Mouse (Mus musculus) forebrain, postnatal 0 days (tissue): ENCODE results near the gene Rbm24. TPM values are rescaled to one million over a fixed set of nuclear protein-coding genes. Genes with fewer than 3 reads are reported as not detected.

ENCODE experiments used
- ATAC-seq: fragments of 200-750 bp; cut with Nextera tagmentation; 2 replicates; pipeline ENCODE4 v1.8.0; 2017; ENCODE audit warnings: mild to moderate bottlenecking, moderate library complexity
- DNase-seq: peaks from one replicate; pipeline ENCODE4 v3.0.0-alpha.2; 2015
- H3K27ac ChIP-seq: fragments of 300-500 bp; sonication (generic); 2 replicates; pipeline ENCODE4 v1.5.1; 2014; ENCODE audit warnings: low read depth, mild to moderate bottlenecking, antibody characterized with exemption, low read length, moderate library complexity, mixed read lengths
- H3K27me3 ChIP-seq: fragments of 300-500 bp; sonication (generic); 2 replicates; pipeline ENCODE4 v1.6.1; 2014; ENCODE audit warnings: mild to moderate bottlenecking, low read length, mixed read lengths; ENCODE audit not compliant: insufficient read depth
- H3K36me3 ChIP-seq: fragments of 300-500 bp; sonication (generic); 2 replicates; pipeline ENCODE4 v1.6.1; 2014; ENCODE audit warnings: mild to moderate bottlenecking, moderate library complexity; ENCODE audit not compliant: insufficient read depth
- H3K4me1 ChIP-seq: fragments of 300-500 bp; sonication (generic); 2 replicates; pipeline ENCODE4 v1.6.1; 2014; ENCODE audit warnings: antibody characterized with exemption; ENCODE audit not compliant: insufficient read depth
- H3K4me2 ChIP-seq: fragments of 300-500 bp; sonication (generic); 2 replicates; pipeline ENCODE4 v1.6.1; 2014; ENCODE audit warnings: low read depth, mild to moderate bottlenecking, moderate library complexity
- H3K4me3 ChIP-seq: fragments of 300-500 bp; sonication (generic); 2 replicates; pipeline ENCODE4 v1.5.1; 2014; ENCODE audit warnings: low read depth, low read length, mixed read lengths
- H3K9ac ChIP-seq: fragments of 300-500 bp; sonication (generic); 2 replicates; pipeline ENCODE4 v1.6.1; 2014; ENCODE audit warnings: mild to moderate bottlenecking
- H3K9me3 ChIP-seq: fragments of 300-500 bp; sonication (generic); 2 replicates; pipeline ENCODE4 v1.6.1; 2016; ENCODE audit warnings: low read length
- CTCF ChIP-seq: sonication (generic); IDR thresholded peaks from 2 replicates; pipeline ENCODE4 v1.5.1; 2016; ENCODE audit warnings: antibody characterized with exemption, control low read depth, low read depth
- WGBS: fragments of 180-500 bp; shearing (Covaris S2); extraction: QIAGEN DNeasy Blood & Tissue Kit; methylation state at CpG from one replicate; pipeline ENCODE4 v1.1.7; 2014; 5-methylcytosine and 5-hydroxymethylcytosine counted together
- polyA plus RNA-seq: library from polyadenylated mRNA; unstranded; fragments of >200 nt; fragmentation: Nextera tagmentation; extraction: Ambion mirVana; gene quantifications from 2 replicates; pipeline ENCODE4 v1.2.1, GENCODE M21; 2015
- total RNA-seq: library from RNA; depleted of rRNA; stranded (reverse); fragments of >200 nt; gene quantifications from 2 replicates; pipeline ENCODE4 v1.2.3, GENCODE M21; 2014; rRNA removed

The Rbm24 gene
- total and polyA plus RNA-seq, 2 experiments from 2014 or later: 5.6 to 29.8 TPM

- DNase-seq (no peak), ATAC-seq (no peak)
- Histone ChIP-seq H3K4me2 (no peak overlapping the region), H3K36me3 (no peaks in the 10 kb centered on the region), H3K27ac (no peak overlapping the region), H3K9me3 (no peaks in the 10 kb centered on the region), H3K4me1 (no peaks in the 10 kb centered on the region), H3K4me3 (no peak overlapping the region), H3K9ac (no peak overlapping the region), H3K27me3 (no peaks in the 10 kb centered on the region)
- no peak for TF ChIP-seq CTCF
- WGBS: 92% methylated on average over 7 of the region's 7 CpGs
Measured at GRCm38 (mm10) chr13:46450623-46451022, 32.4 kb downstream of the Rbm24 start.

DNA sequence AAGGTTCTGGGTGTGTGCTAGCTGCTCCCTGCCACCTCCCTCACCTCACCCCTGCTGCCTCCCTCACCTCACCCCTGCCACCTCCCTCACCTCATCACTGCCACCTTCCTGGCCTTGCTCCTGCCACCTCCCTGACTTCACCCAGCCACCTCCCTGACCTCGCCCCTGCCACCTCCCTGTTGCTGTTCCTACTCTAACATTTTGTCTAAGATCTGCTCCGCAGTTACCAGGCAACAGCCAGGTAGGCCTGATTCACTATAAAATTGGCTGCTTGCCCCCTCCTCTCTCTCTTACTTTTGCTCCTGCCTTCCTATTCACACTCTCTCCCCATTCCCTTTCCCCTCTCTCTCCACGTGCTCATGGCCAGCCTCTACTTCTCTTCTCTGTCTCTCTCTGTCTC, 33.3 kb downstream of the Rbm24 start:
- DNase-seq (peak; percentile 51), ATAC-seq (peak; percentile 59)
- H3K36me3 ChIP-seq: no peaks in the 10 kb centered on the region
- no peak overlapping the region for H3K9ac ChIP-seq
- no peaks in the 10 kb centered on the region for H3K27me3 ChIP-seq
- H3K4me1 ChIP-seq: no peaks in the 10 kb centered on the region
- H3K4me2 ChIP-seq: no peak overlapping the region
- H3K27ac ChIP-seq: 0 out of 2 replicates have a peak overlapping the region, but pooled peaks have one; percentile 9
- no peak overlapping the region for H3K4me3 ChIP-seq
- 51% methylated on average over 3 of the region's 3 CpGs for WGBS
- H3K9me3 ChIP-seq: no peaks in the 10 kb centered on the region
- no peak for TF ChIP-seq CTCF

- ATAC-seq (no peak), DNase-seq (no peak)
- no peak overlapping the region for H3K4me2 ChIP-seq
- no peaks in the 10 kb centered on the region for H3K4me1 ChIP-seq
- H3K9ac ChIP-seq: no peak overlapping the region
- WGBS: 61% methylated on average over 10 of the region's 10 CpGs
- no peaks in the 10 kb centered on the region for H3K27me3 ChIP-seq
- no peak for TF ChIP-seq CTCF
- no peaks in the 10 kb centered on the region for H3K9me3 ChIP-seq
- H3K36me3 ChIP-seq: no peaks in the 10 kb centered on the region
- no peak overlapping the region for H3K4me3 ChIP-seq
- H3K27ac ChIP-seq: no peak overlapping the region
Measured at GRCm38 (mm10) chr13:46459546-46459945, 41.3 kb downstream of the Rbm24 start.

DNA sequence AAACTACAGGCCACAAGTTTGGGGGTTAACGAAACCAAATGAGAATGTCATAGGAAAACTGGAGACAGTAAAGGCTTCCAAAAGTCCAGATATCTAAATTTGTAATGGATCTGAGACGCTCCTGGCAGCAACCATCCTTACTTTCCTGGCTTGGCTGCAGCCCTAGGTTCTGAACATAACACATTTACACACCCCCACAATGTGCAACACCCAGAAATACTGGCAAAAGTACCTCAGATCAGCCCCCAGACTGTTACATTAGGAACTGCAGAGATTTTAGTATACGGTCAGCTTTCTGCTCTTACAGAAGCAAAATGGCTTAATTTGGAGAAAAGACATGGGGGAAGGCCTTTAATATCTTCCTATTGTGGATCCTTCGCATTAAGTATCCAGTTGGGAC, 44.0 kb downstream of the Rbm24 start:
- Histone ChIP-seq H3K9me3 (no peaks in the 10 kb centered on the region), H3K4me3 (no peak overlapping the region), H3K4me2 (no peak overlapping the region), H3K27me3 (no peaks in the 10 kb centered on the region), H3K9ac (no peak overlapping the region), H3K36me3 (no peaks in the 10 kb centered on the region), H3K4me1 (0 out of 2 replicates have a peak, but pooled peaks cover 3% of the 10 kb centered on the region), H3K27ac (no peak overlapping the region)
- no peak for TF ChIP-seq CTCF
- WGBS: 86% methylated on average over 4 of the region's 4 CpGs
- DNase-seq (no peak), ATAC-seq (no peak)

DNA sequence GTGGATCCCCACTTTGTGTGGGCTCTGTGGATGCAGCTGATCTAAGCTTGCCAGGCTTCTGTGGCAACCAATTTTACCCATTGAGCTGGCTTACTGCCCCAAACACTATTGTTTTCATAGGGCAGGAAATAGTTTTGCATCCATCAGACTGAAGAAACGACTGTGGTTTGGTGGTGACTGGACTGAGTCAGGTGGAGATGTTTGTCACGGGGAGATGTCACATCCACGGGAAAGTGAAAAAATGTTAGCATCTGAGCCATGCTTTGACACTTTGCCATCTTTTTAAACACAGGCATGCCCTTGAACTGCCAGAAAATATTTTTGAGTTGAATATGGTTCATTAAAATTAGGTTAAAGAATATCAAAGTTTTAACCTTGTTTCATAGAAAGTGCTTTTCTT, 45.5 kb downstream of the Rbm24 start:
- ATAC-seq: no peak
- Histone ChIP-seq H3K27me3 (no peaks in the 10 kb centered on the region), H3K4me1 (0 out of 2 replicates have a peak, but pooled peaks cover 3% of the 10 kb centered on the region), H3K27ac (no peak overlapping the region), H3K9me3 (no peaks in the 10 kb centered on the region), H3K36me3 (no peaks in the 10 kb centered on the region), H3K4me2 (no peak overlapping the region), H3K9ac (no peak overlapping the region), H3K4me3 (no peak overlapping the region)
- DNase-seq: no peak
- TF ChIP-seq CTCF: no peak
- 66% methylated on average over 3 of the region's 3 CpGs for WGBS

DNA sequence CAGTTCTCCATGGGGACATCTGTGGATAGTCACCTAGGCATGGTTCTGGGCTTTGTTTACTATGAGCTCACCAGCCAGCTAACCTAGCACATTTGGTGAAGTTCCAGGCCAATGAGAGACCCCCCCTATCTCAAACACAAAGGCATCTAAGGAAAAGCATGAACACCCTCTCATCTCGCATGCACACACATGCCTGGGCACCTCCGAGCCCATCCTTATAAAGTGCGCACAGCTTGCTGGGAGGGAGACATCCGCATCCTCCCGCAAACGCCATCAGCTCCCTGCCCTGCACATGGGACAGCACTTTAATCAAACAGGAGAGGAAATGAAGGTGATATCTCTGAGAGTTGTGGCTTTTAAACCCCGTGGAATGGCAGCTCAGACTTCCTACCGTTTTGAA, 50.0 kb downstream of the Rbm24 start:
- Histone ChIP-seq H3K4me3 (no peak overlapping the region), H3K4me1 (0 out of 2 replicates have a peak, but pooled peaks cover 3% of the 10 kb centered on the region), H3K9me3 (no peaks in the 10 kb centered on the region), H3K4me2 (no peak overlapping the region), H3K27me3 (no peaks in the 10 kb centered on the region), H3K27ac (no peak overlapping the region), H3K36me3 (no peaks in the 10 kb centered on the region), H3K9ac (no peak overlapping the region)
- ATAC-seq (no peak), DNase-seq (no peak)
- 64% methylated on average over 8 of the region's 8 CpGs for WGBS
- TF ChIP-seq CTCF: no peak

- TF ChIP-seq CTCF: no peak
- H3K4me3 ChIP-seq: no peak overlapping the region
- H3K4me2 ChIP-seq: no peak overlapping the region
- no peaks in the 10 kb centered on the region for H3K36me3 ChIP-seq
- no peak overlapping the region for H3K27ac ChIP-seq
- ATAC-seq (no peak), DNase-seq (no peak)
- H3K27me3 ChIP-seq: no peaks in the 10 kb centered on the region
- no peaks in the 10 kb centered on the region for H3K9me3 ChIP-seq
- WGBS: 87% methylated on average over 2 of the region's 2 CpGs
- H3K4me1 ChIP-seq: 0 out of 2 replicates have a peak, but pooled peaks cover 3% of the 10 kb centered on the region
- no peak overlapping the region for H3K9ac ChIP-seq
Measured at GRCm38 (mm10) chr13:46469536-46469935, 51.3 kb downstream of the Rbm24 start.

Other genes starting within 250 kb of the Rbm24 start
- not detected in 2 replicates for gene Stmnd1, start 144.7 kb upstream of the Rbm24 start, total RNA-seq
- 0.28 TPM in 1 of 2 replicates, not detected in the other for gene Stmnd1, start 144.7 kb upstream of the Rbm24 start, polyA plus RNA-seq
- 16.5 and 19.7 TPM in 2 replicates for gene Cap2, start 83.4 kb downstream of the Rbm24 start, total RNA-seq
- gene Cap2, start 83.4 kb downstream of the Rbm24 start, polyA plus RNA-seq: 9.9 and 14.6 TPM in 2 replicates